Mouse (Mus musculus): ENCODE results near the gene Parva. TPM values are rescaled to one million over a fixed set of nuclear protein-coding genes. Genes with fewer than 3 reads are reported as not detected.

Parva gene
- total and polyA plus RNA-seq, 2 experiments from 2014 or later: 17.6 to 19.1 TPM

DNA sequence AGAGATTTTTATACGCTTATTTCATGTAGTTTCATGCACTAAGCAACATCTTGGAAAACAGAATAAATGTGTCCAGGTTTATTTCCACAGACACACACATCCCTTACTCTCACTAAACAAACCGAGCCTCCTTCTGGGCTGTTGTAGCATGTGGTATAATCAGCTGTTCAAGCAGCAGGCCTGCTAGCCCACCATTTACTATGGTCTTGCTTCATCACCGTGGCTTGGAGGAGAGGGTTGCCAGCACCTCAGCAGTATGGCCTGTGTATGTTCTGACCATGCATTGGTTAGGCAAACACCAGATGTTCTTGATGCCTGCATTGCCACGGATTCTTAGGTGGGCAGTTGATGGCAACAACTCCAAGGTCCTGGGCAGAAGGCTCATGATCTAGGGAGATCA lies 30.6 kb downstream of the Parva start:
- 73% methylated on average over 4 of the region's 4 CpGs for WGBS
- Histone ChIP-seq H3K4me3 (ENCODE audit: low read depth, low read length) (no peak overlapping the region), H3K4me2 (ENCODE audit: low read depth) (no peak overlapping the region), H3K27me3 (ENCODE audit: insufficient read depth, low read length) (no peaks in the 10 kb centered on the region), H3K9me3 (ENCODE audit: low read length) (no peaks in the 10 kb centered on the region), H3K4me1 (ENCODE audit: insufficient read depth) (no peaks in the 10 kb centered on the region), H3K36me3 (ENCODE audit: insufficient read depth) (no peaks in the 10 kb centered on the region), H3K9ac (no peak overlapping the region), H3K27ac (ENCODE audit: low read depth, low read length) (no peak overlapping the region)
- no peak for ATAC-seq
- DNase-seq: peak; percentile 29
- no peak for TF ChIP-seq CTCF (IDR thresholded peaks at IDR 0.05; ENCODE audit: low read depth)

DNA sequence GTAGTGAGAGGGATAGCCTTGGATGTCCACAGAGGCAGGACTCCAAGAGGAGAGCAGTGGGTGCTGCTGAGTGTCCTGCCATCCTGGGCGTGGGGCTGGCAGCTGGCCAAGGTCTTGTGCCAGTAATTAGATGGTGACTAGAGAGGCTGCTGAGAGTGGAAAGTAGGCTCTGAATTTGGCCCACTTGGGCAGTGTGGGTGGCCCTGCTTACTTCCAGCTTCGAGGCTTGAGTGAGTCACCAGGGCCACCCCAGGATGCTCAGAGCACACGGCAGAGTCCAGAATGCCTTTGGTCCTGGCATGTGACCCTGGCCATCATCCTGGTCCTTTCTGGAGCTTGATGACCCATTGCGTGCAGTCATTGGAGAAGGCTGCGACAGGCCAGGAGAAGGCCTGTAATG lies 31.1 kb downstream of the Parva start:
- TF ChIP-seq CTCF (IDR thresholded peaks at IDR 0.05; ENCODE audit: low read depth): no peak
- Histone ChIP-seq H3K4me2 (ENCODE audit: low read depth) (no peak overlapping the region), H3K27ac (ENCODE audit: low read depth, low read length) (no peak overlapping the region), H3K36me3 (ENCODE audit: insufficient read depth) (no peaks in the 10 kb centered on the region), H3K27me3 (ENCODE audit: insufficient read depth, low read length) (no peaks in the 10 kb centered on the region), H3K9ac (no peak overlapping the region), H3K9me3 (ENCODE audit: low read length) (no peaks in the 10 kb centered on the region), H3K4me3 (ENCODE audit: low read depth, low read length) (no peak overlapping the region), H3K4me1 (ENCODE audit: insufficient read depth) (no peaks in the 10 kb centered on the region)
- DNase-seq: no peak
- no peak for ATAC-seq
- 56% methylated on average over 5 of the region's 5 CpGs for WGBS

DNA sequence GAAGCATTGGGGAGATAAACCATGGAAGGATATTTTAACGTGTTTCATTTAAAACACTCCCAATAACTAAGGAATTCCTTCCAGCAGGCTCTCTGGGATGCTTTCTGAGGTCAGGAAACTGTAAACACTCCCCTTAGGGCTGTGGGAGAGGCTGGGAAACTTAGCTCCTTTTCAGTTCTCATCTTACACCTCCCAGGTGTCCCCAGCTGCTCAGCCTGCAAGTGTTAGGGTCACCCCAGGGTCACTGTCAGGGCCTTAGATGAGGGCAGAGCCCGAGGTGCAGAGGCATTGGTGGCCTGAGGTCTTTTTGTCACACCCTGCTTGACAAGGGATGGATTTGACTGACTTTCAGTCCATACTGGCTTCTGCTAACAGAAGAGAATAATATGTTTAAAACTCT lies 35.8 kb downstream of the Parva start:
- Histone ChIP-seq H3K4me2 (ENCODE audit: low read depth) (no peak overlapping the region), H3K9me3 (ENCODE audit: low read length) (no peaks in the 10 kb centered on the region), H3K27ac (ENCODE audit: low read depth, low read length) (no peak overlapping the region), H3K9ac (no peak overlapping the region), H3K36me3 (ENCODE audit: insufficient read depth) (no peaks in the 10 kb centered on the region), H3K4me3 (ENCODE audit: low read depth, low read length) (no peak overlapping the region), H3K4me1 (ENCODE audit: insufficient read depth) (0 out of 2 replicates have a peak, but pooled peaks cover 3% of the 10 kb centered on the region), H3K27me3 (ENCODE audit: insufficient read depth, low read length) (no peaks in the 10 kb centered on the region)
- DNase-seq (no peak), ATAC-seq (no peak)
- no peak for TF ChIP-seq CTCF (IDR thresholded peaks at IDR 0.05; ENCODE audit: low read depth)
- WGBS: 24% methylated on average over 2 of the region's 2 CpGs

DNA sequence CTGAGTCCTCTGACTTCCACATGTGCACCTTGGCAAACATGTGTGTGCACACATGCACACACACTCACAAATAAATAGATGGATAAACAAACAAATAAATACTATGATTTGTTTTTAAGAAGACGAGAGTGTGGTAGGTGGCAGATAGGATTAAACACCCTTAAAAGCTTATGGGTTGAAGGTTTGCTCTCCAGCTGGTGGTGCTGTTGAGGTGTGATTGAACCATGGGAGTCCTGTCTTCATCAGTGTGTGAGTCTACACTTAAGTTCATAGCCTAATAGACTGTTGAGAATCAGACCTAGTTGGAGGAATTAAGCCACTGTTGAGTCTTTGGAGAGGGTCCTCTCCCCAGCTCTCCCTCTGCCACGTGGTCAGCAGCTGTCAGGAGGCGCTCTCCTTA lies 38.6 kb downstream of the Parva start:
- TF ChIP-seq CTCF (IDR thresholded peaks at IDR 0.05; ENCODE audit: low read depth): peak; percentile 35; the same call in 1 of the 2 replicates
- no peaks in the 10 kb centered on the region for H3K9me3 ChIP-seq (ENCODE audit: low read length)
- no peak for DNase-seq
- no peaks in the 10 kb centered on the region for H3K36me3 ChIP-seq (ENCODE audit: insufficient read depth)
- no peak overlapping the region for H3K4me2 ChIP-seq (ENCODE audit: low read depth)
- no peak overlapping the region for H3K27ac ChIP-seq (ENCODE audit: low read depth, low read length)
- H3K27me3 ChIP-seq (ENCODE audit: insufficient read depth, low read length): no peaks in the 10 kb centered on the region
- no peak for ATAC-seq
- no peak overlapping the region for H3K9ac ChIP-seq
- H3K4me3 ChIP-seq (ENCODE audit: low read depth, low read length): no peak overlapping the region
- H3K4me1 ChIP-seq (ENCODE audit: insufficient read depth): 0 out of 2 replicates have a peak, but pooled peaks cover 3% of the 10 kb centered on the region
- 81% methylated on average over 3 of the region's 3 CpGs for WGBS

DNA sequence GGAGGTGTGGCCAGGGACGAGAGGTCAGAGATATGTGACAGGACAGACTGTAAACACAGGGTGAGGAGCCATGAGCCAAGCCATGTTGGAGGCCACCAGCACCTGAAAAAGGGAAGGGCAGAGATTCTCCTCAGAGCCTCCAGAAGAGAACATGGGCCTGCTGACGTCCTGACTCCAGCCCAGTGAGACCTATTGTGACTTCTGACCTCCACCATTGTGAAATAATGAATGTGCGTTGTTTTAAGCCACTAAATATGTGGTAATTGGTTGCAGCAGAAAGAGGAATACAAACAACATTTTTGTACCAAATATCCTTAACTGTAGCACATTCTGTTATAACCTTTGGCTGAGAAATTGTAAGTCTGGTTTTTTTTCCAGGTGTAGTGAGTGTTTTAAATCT lies 39.5 kb downstream of the Parva start:
- no peak overlapping the region for H3K4me3 ChIP-seq (ENCODE audit: low read depth, low read length)
- H3K9me3 ChIP-seq (ENCODE audit: low read length): no peaks in the 10 kb centered on the region
- no peaks in the 10 kb centered on the region for H3K27me3 ChIP-seq (ENCODE audit: insufficient read depth, low read length)
- WGBS: 78% methylated on average over 3 of the region's 3 CpGs
- H3K9ac ChIP-seq: no peak overlapping the region
- no peak for DNase-seq
- H3K36me3 ChIP-seq (ENCODE audit: insufficient read depth): no peaks in the 10 kb centered on the region
- no peak overlapping the region for H3K4me2 ChIP-seq (ENCODE audit: low read depth)
- TF ChIP-seq CTCF (IDR thresholded peaks at IDR 0.05; ENCODE audit: low read depth): no peak
- 0 out of 2 replicates have a peak, but pooled peaks cover 3% of the 10 kb centered on the region for H3K4me1 ChIP-seq (ENCODE audit: insufficient read depth)
- no peak for ATAC-seq
- H3K27ac ChIP-seq (ENCODE audit: low read depth, low read length): no peak overlapping the region

DNA sequence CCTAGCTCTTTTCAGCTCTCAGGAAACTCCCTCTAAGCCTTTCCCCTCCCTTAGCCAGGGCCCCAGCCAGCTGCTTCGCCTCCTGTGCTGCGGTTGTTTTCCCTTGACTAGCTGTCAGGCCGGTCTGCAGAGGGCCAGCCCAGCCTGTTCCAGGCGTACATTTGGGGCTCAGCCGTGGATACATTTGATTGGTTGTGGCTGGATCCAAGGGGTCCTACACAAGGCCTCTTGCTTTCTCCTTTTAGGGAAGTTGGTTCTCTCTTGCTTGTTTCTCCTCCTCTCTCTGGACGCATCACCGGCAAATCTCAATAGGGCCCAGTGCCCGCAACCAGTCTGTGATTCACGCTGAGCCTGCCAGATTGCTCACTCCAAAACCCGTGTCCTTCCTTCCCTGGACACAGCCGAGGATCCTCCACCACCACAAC lies 40.4 kb downstream of the Parva start:
- ATAC-seq (peak; percentile 79), DNase-seq (peak; percentile 35)
- no peak overlapping the region for H3K4me3 ChIP-seq (ENCODE audit: low read depth, low read length)
- no peaks in the 10 kb centered on the region for H3K9me3 ChIP-seq (ENCODE audit: low read length)
- no peak overlapping the region for H3K4me2 ChIP-seq (ENCODE audit: low read depth)
- H3K36me3 ChIP-seq (ENCODE audit: insufficient read depth): no peaks in the 10 kb centered on the region
- no peak overlapping the region for H3K27ac ChIP-seq (ENCODE audit: low read depth, low read length)
- H3K27me3 ChIP-seq (ENCODE audit: insufficient read depth, low read length): no peaks in the 10 kb centered on the region
- H3K4me1 ChIP-seq (ENCODE audit: insufficient read depth): 0 out of 2 replicates have a peak, but pooled peaks cover 3% of the 10 kb centered on the region
- TF ChIP-seq CTCF (IDR thresholded peaks at IDR 0.05; ENCODE audit: low read depth): no peak
- 15% methylated on average over 11 of the region's 11 CpGs for WGBS
- H3K9ac ChIP-seq: no peak overlapping the region

DNA sequence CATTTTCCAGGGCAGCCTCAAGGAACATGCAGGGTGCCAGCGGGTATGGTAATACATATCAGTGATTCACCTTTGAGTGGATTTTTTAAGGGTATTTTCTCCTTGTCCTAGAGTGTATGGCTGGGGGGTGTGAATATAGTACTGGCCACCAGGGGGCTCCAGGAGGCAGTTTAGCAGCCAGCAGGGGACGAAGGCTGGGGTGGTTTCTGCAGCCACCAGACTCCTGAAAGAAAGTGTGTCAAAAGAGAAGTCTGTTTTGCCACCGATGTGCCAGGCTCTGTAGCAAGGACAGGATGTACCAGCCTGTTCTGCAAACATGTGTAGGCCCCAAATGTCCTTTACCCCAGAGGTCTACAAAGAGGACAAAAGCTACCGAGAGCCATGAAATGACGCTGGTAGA lies 42.5 kb downstream of the Parva start:
- Histone ChIP-seq H3K9me3 (ENCODE audit: low read length) (no peaks in the 10 kb centered on the region), H3K9ac (no peak overlapping the region), H3K4me3 (ENCODE audit: low read depth, low read length) (no peak overlapping the region), H3K27me3 (ENCODE audit: insufficient read depth, low read length) (no peaks in the 10 kb centered on the region), H3K36me3 (ENCODE audit: insufficient read depth) (no peaks in the 10 kb centered on the region), H3K27ac (ENCODE audit: low read depth, low read length) (no peak overlapping the region), H3K4me1 (ENCODE audit: insufficient read depth) (0 out of 2 replicates have a peak, but pooled peaks cover 3% of the 10 kb centered on the region), H3K4me2 (ENCODE audit: low read depth) (no peak overlapping the region)
- ATAC-seq: peak; percentile 78; the same call in 1 of the 2 replicates
- WGBS: 38% methylated on average over 5 of the region's 5 CpGs
- peak; percentile 80 for DNase-seq
- TF ChIP-seq CTCF (IDR thresholded peaks at IDR 0.05; ENCODE audit: low read depth): peak; percentile 85

Data from forebrain, postnatal 0 days (tissue).